Comparison of ENCODE assay signal across 8 mouse cellular contexts in genomic region chrX:102004370-102004769, GRCm38 (mm10).
DNase-seq lines count a peak whose midpoint lies in the region; ATAC-seq and TF ChIP-seq lines count a peak whose summit lies in the region.

No protein-coding gene starts in this region.

- WGBS in heart, embryonic 11.5 days (ENCODE audit: insufficient replicate concordance) = 18% methylated on average over 7 of the region's 7 CpGs
- WGBS in limb, embryonic 11.5 days = 19% methylated on average over 7 of the region's 7 CpGs
- 16% methylated on average over 7 of the region's 7 CpGs for WGBS in stomach, postnatal 0 days

- peak; percentile 18; the same call in 1 of the 2 replicates for ATAC-seq in heart, embryonic 11.5 days (replicated peaks; ENCODE audit: insufficient number of reproducible peaks, low FRiP score, low TSS enrichment)
- ATAC-seq in limb, embryonic 11.5 days (ENCODE audit: insufficient number of reproducible peaks, low FRiP score, low TSS enrichment, low read depth) = peak; percentile 23; the same call in 1 of the 2 replicates
- ATAC-seq in stomach, postnatal 0 days (ENCODE audit: low FRiP score, low TSS enrichment) = no peak

- no peak overlapping the region for H3K9ac ChIP-seq in heart, embryonic 11.5 days (ENCODE audit: low read depth, low read length)
- no peak overlapping the region for H3K9ac ChIP-seq in limb, embryonic 11.5 days (ENCODE audit: low read length)
- no peak overlapping the region; the same call in 1 of the 2 replicates for H3K9ac ChIP-seq in stomach, postnatal 0 days (ENCODE audit: low read length)

- H3K36me3 ChIP-seq in heart, embryonic 11.5 days (ENCODE audit: control insufficient read depth, insufficient read depth, low read length) = no peaks in the 10 kb centered on the region
- H3K36me3 ChIP-seq in limb, embryonic 11.5 days (ENCODE audit: control insufficient read depth, insufficient read depth, low read length) = no peaks in the 10 kb centered on the region
- no peaks in the 10 kb centered on the region for H3K36me3 ChIP-seq in stomach, postnatal 0 days (ENCODE audit: control insufficient read depth, insufficient read depth, low read length)

- no peak for TF ChIP-seq CTCF in stomach, postnatal 0 days (IDR thresholded peaks at IDR 0.05; ENCODE audit: low read depth)

- H3K27ac ChIP-seq in heart, embryonic 11.5 days (ENCODE audit: low read depth, low read length) = peak overlapping the region; percentile 80
- no peak overlapping the region for H3K27ac ChIP-seq in limb, embryonic 11.5 days (replicated peaks; ENCODE audit: low read depth, low read length)
- H3K27ac ChIP-seq in stomach, postnatal 0 days (replicated peaks) = no peak overlapping the region

- DNase-seq in heart, postnatal 25 days (ENCODE audit: low spot score) = no peak
- peak; percentile 28 for DNase-seq in right cerebral cortex, adult 18-20 months
- DNase-seq in right cerebral cortex, postnatal 25 days = no peak
- no peak for DNase-seq in limb, embryonic 11.5 days (ENCODE audit: low spot score)
- DNase-seq in stomach, postnatal 0 days (ENCODE audit: low spot score) = no peak
- no peak for DNase-seq in embryo, embryonic 11 days
- no peak for DNase-seq in thymus, postnatal 0 days (ENCODE audit: low spot score)

- no peaks in the 10 kb centered on the region for H3K9me3 ChIP-seq in heart, embryonic 11.5 days (replicated peaks; ENCODE audit: control insufficient read depth, low read length)
- no peaks in the 10 kb centered on the region for H3K9me3 ChIP-seq in limb, embryonic 11.5 days (ENCODE audit: control insufficient read depth, low read length)
- H3K9me3 ChIP-seq in stomach, postnatal 0 days (ENCODE audit: control insufficient read depth, low read length) = no peaks in the 10 kb centered on the region

- peak overlapping the region; percentile 66 for H3K4me2 ChIP-seq in heart, embryonic 11.5 days
- peak overlapping the region; percentile 58 for H3K4me2 ChIP-seq in limb, embryonic 11.5 days (ENCODE audit: low read depth, severe bottlenecking)
- H3K4me2 ChIP-seq in stomach, postnatal 0 days (replicated peaks; ENCODE audit: low read depth) = peak overlapping the region; percentile 42

- H3K27me3 ChIP-seq in heart, embryonic 11.5 days (ENCODE audit: control insufficient read depth, insufficient read depth, low read length) = peaks cover 22% of the 10 kb centered on the region
- peaks cover 30% of the 10 kb centered on the region for H3K27me3 ChIP-seq in limb, embryonic 11.5 days (ENCODE audit: control insufficient read depth, insufficient read depth, low read length)
- H3K27me3 ChIP-seq in stomach, postnatal 0 days (ENCODE audit: control insufficient read depth, insufficient read depth, low read length) = no peaks in the 10 kb centered on the region

- peaks cover 11% of the 10 kb centered on the region for H3K4me1 ChIP-seq in heart, embryonic 11.5 days (ENCODE audit: control insufficient read depth, insufficient read depth, low read length)
- H3K4me1 ChIP-seq in limb, embryonic 11.5 days (ENCODE audit: control insufficient read depth, insufficient read depth, low read length) = 0 out of 2 replicates have a peak, but pooled peaks cover 9% of the 10 kb centered on the region
- H3K4me1 ChIP-seq in stomach, postnatal 0 days (replicated peaks; ENCODE audit: control insufficient read depth, insufficient read depth) = no peaks in the 10 kb centered on the region

- H3K4me3 ChIP-seq in heart, embryonic 11.5 days (ENCODE audit: low read depth, low read length) = peak overlapping the region; percentile 42
- H3K4me3 ChIP-seq in limb, embryonic 11.5 days (ENCODE audit: low read depth, low read length) = peak overlapping the region; percentile 26
- no peak overlapping the region for H3K4me3 ChIP-seq in stomach, postnatal 0 days (ENCODE audit: low read depth, low read length)

- no peak for TF ChIP-seq EP300 in stomach, postnatal 0 days (optimal IDR thresholded peaks at IDR 0.05)

- intact Hi-C loops in heart, postnatal 25 days (cut with DNase I) = no loop called here
